Mouse (Mus musculus): Measurements from ENCODE around the gene Gm49711.

DNA sequence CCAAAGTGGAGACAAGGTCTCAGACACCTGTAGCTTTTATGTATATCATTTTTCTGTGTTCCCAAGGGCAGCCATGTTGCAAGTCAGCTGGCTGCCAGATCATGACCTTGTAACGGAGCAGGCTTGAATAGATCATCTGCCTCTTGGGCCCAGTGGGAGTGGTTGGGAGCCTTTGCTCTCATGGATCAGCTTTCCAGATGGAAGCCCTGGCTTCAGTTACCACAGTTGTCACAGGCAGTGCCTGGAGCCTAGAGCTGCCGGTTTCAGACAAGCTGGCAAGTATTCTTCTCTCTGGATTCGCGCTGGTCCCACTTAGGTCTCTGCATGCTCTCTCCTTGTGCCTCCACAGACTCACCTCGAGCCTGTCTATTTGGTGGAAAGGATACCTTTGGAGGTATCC is 44.0 kb downstream of the Gm49711 start:
- no peak for TF ChIP-seq ETS1 (conservative IDR thresholded peaks at IDR 0.05; ENCODE audit: low read depth, low read length)
- TF ChIP-seq POLR2A (IDR thresholded peaks at IDR 0.05; ENCODE audit: low read depth, low read length), result no peak
- TF ChIP-seq E2F4 (IDR thresholded peaks at IDR 0.05; ENCODE audit: insufficient replicate concordance, low read depth, low read length), result no peak
- no peak for TF ChIP-seq CHD2 (IDR thresholded peaks at IDR 0.05; ENCODE audit: low read length)
- no peak for TF ChIP-seq ZC3H11A (IDR thresholded peaks at IDR 0.05; ENCODE audit: low read depth, low read length)
- TF ChIP-seq BHLHE40 (IDR thresholded peaks at IDR 0.05; ENCODE audit: low read depth, low read length), result no peak
